Mouse (Mus musculus) embryonic facial prominence, embryonic 14.5 days (tissue): Measurements from ENCODE around the gene Myh4. TPM values are rescaled to one million over a fixed set of nuclear protein-coding genes. Genes with fewer than 3 reads are reported as not detected.

Source experiments
- ATAC-seq: fragments of 200-750 bp; cut with Nextera tagmentation; 2 replicates; pipeline ENCODE4 v1.8.0; 2017; ENCODE audit warnings: low read depth, moderate number of reproducible peaks, moderate TSS enrichment
- DNase-seq: peaks from one replicate; pipeline ENCODE4 v3.0.0-alpha.2; 2015; ENCODE audit warnings: low spot score
- H3K27ac ChIP-seq: fragments of 300-500 bp; sonication (generic); replicated peaks from 2 replicates; pipeline ENCODE4 v1.5.1; 2014; ENCODE audit warnings: low read depth, mild to moderate bottlenecking, low read length, moderate library complexity
- H3K27me3 ChIP-seq: fragments of 300-500 bp; sonication (generic); replicated peaks from 2 replicates; pipeline ENCODE4 v1.6.1; 2014; ENCODE audit warnings: low read length; ENCODE audit not compliant: control insufficient read depth, insufficient read depth
- H3K36me3 ChIP-seq: fragments of 300-500 bp; sonication (generic); 2 replicates; pipeline ENCODE4 v1.6.1; 2014; ENCODE audit warnings: low read length, mixed read lengths; ENCODE audit not compliant: control insufficient read depth, insufficient read depth
- H3K4me1 ChIP-seq: fragments of 300-500 bp; sonication (generic); 2 replicates; pipeline ENCODE4 v1.6.1; 2014; ENCODE audit warnings: antibody characterized with exemption, low read length; ENCODE audit not compliant: control insufficient read depth, insufficient read depth
- H3K4me2 ChIP-seq: fragments of 300-500 bp; sonication (generic); 2 replicates; pipeline ENCODE4 v1.6.1; 2014; ENCODE audit warnings: low read depth, mild to moderate bottlenecking, low read length, moderate library complexity, mixed read lengths
- H3K4me3 ChIP-seq: fragments of 300-500 bp; sonication (generic); 2 replicates; pipeline ENCODE4 v1.5.1; 2014; ENCODE audit warnings: low read depth, mild to moderate bottlenecking, low read length
- H3K9ac ChIP-seq: fragments of 300-500 bp; sonication (generic); 2 replicates; pipeline ENCODE4 v1.6.1; 2014; ENCODE audit warnings: low read depth, mild to moderate bottlenecking, low read length, moderate library complexity, mixed read lengths
- H3K9me3 ChIP-seq: fragments of 300-500 bp; sonication (generic); 2 replicates; pipeline ENCODE4 v1.6.1; 2016; ENCODE audit warnings: low read length; ENCODE audit not compliant: control insufficient read depth
- WGBS: fragments of 180-500 bp; shearing (Covaris S2); extraction: QIAGEN DNeasy Blood & Tissue Kit; methylation state at CpG from one replicate; pipeline ENCODE4 v1.1.7; 2014; 5-methylcytosine and 5-hydroxymethylcytosine counted together
- polyA plus RNA-seq: library from polyadenylated mRNA; unstranded; fragments of >200 nt; fragmentation: Nextera tagmentation; extraction: Ambion mirVana; gene quantifications from 2 replicates; pipeline ENCODE4 v1.2.1, GENCODE M21; 2014

Gene Myh4
- polyA plus RNA-seq, 1 experiment from 2014 or later = 0.35 TPM

- H3K4me3 ChIP-seq = no peak overlapping the region
- no peak for ATAC-seq
- no peaks in the 10 kb centered on the region for H3K9me3 ChIP-seq
- H3K36me3 ChIP-seq = no peaks in the 10 kb centered on the region
- no peaks in the 10 kb centered on the region for H3K27me3 ChIP-seq
- H3K9ac ChIP-seq = no peak overlapping the region
- DNase-seq = no peak
- 79% methylated on average over 3 of the region's 3 CpGs for WGBS
- no peak overlapping the region for H3K27ac ChIP-seq
- no peaks in the 10 kb centered on the region for H3K4me1 ChIP-seq
- H3K4me2 ChIP-seq = no peak overlapping the region
Observed at GRCm38 (mm10) chr11:67228731-67229130, 9.1 kb upstream of the Myh4 start.

DNA sequence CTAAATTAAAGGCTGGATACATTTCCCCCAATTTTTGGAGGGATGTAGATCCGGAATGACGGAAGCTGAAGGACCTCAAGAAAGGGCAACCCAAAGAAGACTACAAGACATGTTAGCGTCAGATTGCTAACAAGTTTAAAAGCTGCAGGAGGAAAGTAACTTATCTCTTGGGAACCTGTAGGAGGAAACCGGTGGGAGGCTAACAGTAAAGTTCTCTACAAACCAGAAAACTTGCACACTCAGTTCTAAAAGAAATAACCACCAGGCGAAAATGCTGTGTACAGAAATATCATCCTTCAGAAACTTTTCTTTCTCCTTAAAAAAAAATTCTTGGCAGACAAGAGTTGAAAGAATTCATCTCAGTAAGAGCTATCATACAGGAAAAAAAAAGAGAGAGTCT lies 8.7 kb upstream of the Myh4 start:
- WGBS = 83% methylated on average over 5 of the region's 5 CpGs
- no peak overlapping the region for H3K4me3 ChIP-seq
- no peak for DNase-seq
- H3K9me3 ChIP-seq = no peaks in the 10 kb centered on the region
- ATAC-seq = no peak
- H3K36me3 ChIP-seq = no peaks in the 10 kb centered on the region
- no peak overlapping the region for H3K9ac ChIP-seq
- no peaks in the 10 kb centered on the region for H3K4me1 ChIP-seq
- no peaks in the 10 kb centered on the region for H3K27me3 ChIP-seq
- no peak overlapping the region for H3K4me2 ChIP-seq
- no peak overlapping the region for H3K27ac ChIP-seq

- Histone ChIP-seq H3K27ac (no peak overlapping the region), H3K36me3 (no peaks in the 10 kb centered on the region), H3K4me2 (no peak overlapping the region), H3K4me3 (no peak overlapping the region), H3K9ac (no peak overlapping the region), H3K27me3 (no peaks in the 10 kb centered on the region), H3K4me1 (no peaks in the 10 kb centered on the region), H3K9me3 (no peaks in the 10 kb centered on the region)
- 80% methylated on average over 2 of the region's 2 CpGs for WGBS
- DNase-seq (no peak), ATAC-seq (no peak)
Observed at GRCm38 (mm10) chr11:67229946-67230345, 7.9 kb upstream of the Myh4 start.

DNA sequence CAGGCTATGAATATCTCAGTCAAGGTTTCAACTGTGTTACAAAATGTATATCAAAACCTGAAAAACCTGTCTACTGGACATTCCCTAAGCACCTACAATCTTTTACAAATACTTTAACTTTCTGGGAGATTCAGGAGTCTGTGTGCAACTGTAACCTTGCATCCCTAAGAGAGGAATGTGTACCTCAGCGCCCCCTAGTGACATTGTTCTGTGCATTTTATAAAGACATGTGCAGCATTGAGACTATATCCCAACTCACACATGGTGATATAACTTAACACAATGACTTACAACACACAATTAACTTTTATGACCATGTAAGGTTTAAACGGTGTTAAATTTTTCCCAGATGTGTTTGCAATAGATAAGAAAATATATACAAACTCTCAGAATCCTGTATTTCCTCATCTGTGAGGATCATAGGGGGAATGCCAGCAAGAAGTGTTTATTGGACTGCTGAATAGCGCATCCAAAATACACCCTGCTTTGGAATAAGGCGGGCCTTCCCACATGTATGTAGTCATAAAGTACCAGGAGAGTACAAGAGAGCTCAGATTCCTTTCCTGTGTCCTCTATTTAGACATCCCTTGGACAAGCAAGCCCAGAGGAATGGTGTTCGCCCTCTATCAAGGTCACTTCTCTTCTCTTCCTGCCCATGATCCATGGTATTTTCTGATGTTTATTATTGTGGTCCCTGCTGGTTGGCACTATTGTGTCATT lies 2.0 kb upstream of the Myh4 start:
- peak; percentile 61 for DNase-seq
- Histone ChIP-seq H3K4me3 (no peak overlapping the region), H3K9me3 (no peaks in the 10 kb centered on the region), H3K4me2 (no peak overlapping the region), H3K27ac (no peak overlapping the region), H3K4me1 (no peaks in the 10 kb centered on the region), H3K9ac (no peak overlapping the region), H3K36me3 (no peaks in the 10 kb centered on the region), H3K27me3 (no peaks in the 10 kb centered on the region)
- WGBS = 61% methylated on average over 5 of the region's 5 CpGs
- no peak for ATAC-seq

GRCm38 (mm10) chr11:67236799-67237198 lies 1.0 kb upstream of the Myh4 start:
- Histone ChIP-seq H3K4me2 (no peak overlapping the region), H3K4me1 (no peaks in the 10 kb centered on the region), H3K9ac (no peak overlapping the region), H3K36me3 (no peaks in the 10 kb centered on the region), H3K27ac (no peak overlapping the region), H3K27me3 (no peaks in the 10 kb centered on the region), H3K4me3 (no peak overlapping the region), H3K9me3 (no peaks in the 10 kb centered on the region)
- DNase-seq (no peak), ATAC-seq (no peak)
- 80% methylated on average over 9 of the region's 9 CpGs for WGBS

DNA sequence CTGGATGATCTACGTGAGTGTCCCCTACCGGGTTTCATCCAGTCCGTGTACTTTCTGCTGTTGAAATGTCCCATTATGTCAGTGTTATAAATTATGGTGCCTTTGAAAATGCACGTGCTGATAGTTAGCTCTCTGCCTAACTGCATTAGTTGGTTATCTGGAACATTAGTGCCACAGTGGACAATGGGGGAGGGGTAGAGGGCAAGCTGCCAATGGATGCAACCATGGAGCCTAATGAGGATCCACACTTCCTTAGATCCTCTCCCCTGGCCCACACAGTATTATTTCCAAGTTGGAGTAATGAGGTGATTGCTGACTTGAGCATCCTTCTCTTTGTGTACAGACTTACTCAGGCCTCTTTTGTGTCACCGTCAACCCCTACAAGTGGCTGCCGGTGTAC lies 3.2 kb downstream of the Myh4 start:
- WGBS = 91% methylated on average over 6 of the region's 6 CpGs
- Histone ChIP-seq H3K9ac (no peak overlapping the region), H3K4me2 (no peak overlapping the region), H3K4me1 (no peaks in the 10 kb centered on the region), H3K4me3 (no peak overlapping the region), H3K27ac (no peak overlapping the region), H3K9me3 (no peaks in the 10 kb centered on the region), H3K27me3 (no peaks in the 10 kb centered on the region), H3K36me3 (no peaks in the 10 kb centered on the region)
- ATAC-seq (no peak), DNase-seq (no peak)

GRCm38 (mm10) chr11:67253691-67254090 lies 15.9 kb downstream of the Myh4 start:
- no peak overlapping the region for H3K4me2 ChIP-seq
- DNase-seq = no peak
- no peaks in the 10 kb centered on the region for H3K9me3 ChIP-seq
- H3K36me3 ChIP-seq = no peaks in the 10 kb centered on the region
- WGBS = 88% methylated on average over 4 of the region's 4 CpGs
- H3K27ac ChIP-seq = no peak overlapping the region
- H3K4me1 ChIP-seq = no peaks in the 10 kb centered on the region
- H3K4me3 ChIP-seq = no peak overlapping the region
- ATAC-seq = no peak
- no peaks in the 10 kb centered on the region for H3K27me3 ChIP-seq
- no peak overlapping the region for H3K9ac ChIP-seq

DNA sequence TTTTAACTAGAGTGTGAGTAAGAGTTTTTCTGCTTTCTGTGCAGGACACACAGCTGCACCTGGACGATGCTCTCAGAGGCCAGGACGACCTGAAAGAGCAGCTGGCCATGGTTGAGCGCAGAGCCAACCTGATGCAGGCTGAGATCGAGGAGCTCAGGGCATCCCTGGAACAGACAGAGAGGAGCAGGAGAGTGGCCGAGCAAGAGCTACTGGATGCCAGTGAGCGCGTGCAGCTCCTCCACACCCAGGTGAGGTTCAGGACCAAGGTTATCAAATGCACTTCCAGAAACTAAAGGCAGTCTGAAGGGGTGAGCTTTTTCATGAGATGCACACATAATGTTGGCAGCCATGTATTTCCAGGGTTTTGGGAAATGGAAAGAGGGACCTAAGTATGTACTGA lies 19.2 kb downstream of the Myh4 start:
- Histone ChIP-seq H3K4me3 (no peak overlapping the region), H3K36me3 (no peaks in the 10 kb centered on the region), H3K9ac (no peak overlapping the region), H3K27me3 (no peaks in the 10 kb centered on the region), H3K9me3 (no peaks in the 10 kb centered on the region), H3K4me2 (no peak overlapping the region), H3K4me1 (no peaks in the 10 kb centered on the region), H3K27ac (no peak overlapping the region)
- DNase-seq (no peak), ATAC-seq (no peak)
- 77% methylated on average over 7 of the region's 7 CpGs for WGBS

DNA sequence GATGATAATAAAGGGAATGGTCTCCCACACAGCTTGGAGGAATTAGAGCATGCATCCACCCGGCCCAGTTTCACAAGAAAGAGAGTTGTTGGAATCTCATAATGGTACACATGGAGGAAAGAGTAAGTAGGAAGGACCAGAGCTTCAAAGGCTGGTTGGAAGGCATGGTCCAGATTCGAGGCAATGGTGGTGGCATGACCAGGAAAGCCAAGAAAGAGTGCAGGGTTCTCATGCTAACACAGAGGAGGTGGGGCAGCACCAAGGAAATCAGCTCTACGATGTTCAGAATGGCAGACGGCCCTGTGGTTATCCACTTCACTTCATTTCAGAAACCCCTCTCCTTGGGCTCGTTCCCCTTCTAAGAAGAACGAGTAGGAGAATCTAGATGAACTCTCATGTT lies 23.1 kb downstream of the Myh4 start:
- DNase-seq = no peak
- ATAC-seq = no peak
- no peaks in the 10 kb centered on the region for H3K9me3 ChIP-seq

More for the DNA sequence above, 23.1 kb downstream of the Myh4 start:
- no peaks in the 10 kb centered on the region for H3K4me1 ChIP-seq
- H3K36me3 ChIP-seq = no peaks in the 10 kb centered on the region
- no peak overlapping the region for H3K4me2 ChIP-seq
- no peak overlapping the region for H3K4me3 ChIP-seq
- no peak overlapping the region for H3K27ac ChIP-seq
- no peak overlapping the region for H3K9ac ChIP-seq
- no peaks in the 10 kb centered on the region for H3K27me3 ChIP-seq
- WGBS = 87% methylated on average over 6 of the region's 6 CpGs
